Mouse (Mus musculus): ENCODE measurements around the gene Hmgb1.

The Hmgb1 gene

DNA sequence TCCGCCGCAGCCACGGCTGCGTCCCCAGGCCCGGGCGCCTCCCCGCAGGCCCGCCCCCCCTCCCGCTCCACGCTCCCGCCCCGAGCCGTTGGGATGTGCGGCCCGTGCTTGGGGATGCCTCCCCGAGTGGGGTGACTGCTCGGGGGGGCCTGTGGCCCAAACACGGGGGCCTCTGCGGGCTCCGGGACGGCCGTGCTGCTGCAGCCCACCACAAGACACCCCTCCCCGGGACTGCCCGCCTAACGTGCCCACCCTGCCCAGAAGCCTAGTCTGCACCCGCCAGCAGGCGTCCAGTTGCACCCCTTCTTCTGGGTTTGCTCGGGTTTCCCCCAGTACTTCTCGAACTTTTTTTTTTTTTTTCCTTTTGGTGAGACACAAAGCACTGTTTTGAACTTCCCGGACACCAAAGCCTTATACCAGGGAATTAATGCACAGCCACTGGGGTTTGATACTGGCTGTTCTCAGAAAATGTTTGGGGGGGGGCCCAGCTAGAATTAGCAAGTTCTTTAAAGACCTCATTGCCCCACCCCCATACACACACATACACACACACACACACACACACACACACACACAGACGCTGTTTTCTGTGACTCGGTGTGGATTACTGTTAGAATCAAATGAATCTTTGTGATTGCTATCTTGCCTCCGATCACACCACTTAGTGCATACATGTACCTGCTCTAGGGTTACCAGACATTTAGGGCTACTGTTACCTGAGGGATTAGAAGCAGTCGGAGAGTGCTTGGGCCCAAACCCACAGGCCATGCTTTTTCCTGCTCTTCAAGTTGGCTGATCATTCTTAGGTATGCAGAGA, 130.7 kb downstream of the Hmgb1 start:
- DNase-seq (ENCODE audit: low read depth) = no peak

- peak; percentile 93 for DNase-seq (ENCODE audit: low read depth)
Measured at GRCm38 (mm10) chr5:149052421-149053338, 131.6 kb downstream of the Hmgb1 start.

- no peak for DNase-seq (ENCODE audit: low read depth)
Measured at GRCm38 (mm10) chr5:149051571-149052420, 132.5 kb downstream of the Hmgb1 start.

DNA sequence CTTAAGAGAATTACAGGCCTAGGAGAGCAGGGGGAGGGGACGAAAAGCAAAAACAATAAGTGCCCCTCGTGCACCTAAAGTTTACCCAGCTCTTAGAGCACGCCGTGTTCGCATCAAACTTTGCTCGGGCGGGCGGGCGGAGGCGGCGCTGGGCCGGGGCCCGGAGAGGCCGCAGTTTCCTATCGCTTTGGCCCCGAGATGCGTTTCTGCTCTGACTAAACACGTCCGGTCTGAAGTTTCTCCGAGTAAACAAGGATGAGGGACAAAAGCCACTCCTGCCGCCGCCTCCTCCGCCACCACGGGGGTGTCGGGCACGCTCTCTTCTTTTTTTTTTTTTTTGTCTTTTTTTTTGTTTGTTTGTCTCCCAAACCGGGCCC, 133.1 kb downstream of the Hmgb1 start:
- no peak for DNase-seq (ENCODE audit: low read depth)

DNA sequence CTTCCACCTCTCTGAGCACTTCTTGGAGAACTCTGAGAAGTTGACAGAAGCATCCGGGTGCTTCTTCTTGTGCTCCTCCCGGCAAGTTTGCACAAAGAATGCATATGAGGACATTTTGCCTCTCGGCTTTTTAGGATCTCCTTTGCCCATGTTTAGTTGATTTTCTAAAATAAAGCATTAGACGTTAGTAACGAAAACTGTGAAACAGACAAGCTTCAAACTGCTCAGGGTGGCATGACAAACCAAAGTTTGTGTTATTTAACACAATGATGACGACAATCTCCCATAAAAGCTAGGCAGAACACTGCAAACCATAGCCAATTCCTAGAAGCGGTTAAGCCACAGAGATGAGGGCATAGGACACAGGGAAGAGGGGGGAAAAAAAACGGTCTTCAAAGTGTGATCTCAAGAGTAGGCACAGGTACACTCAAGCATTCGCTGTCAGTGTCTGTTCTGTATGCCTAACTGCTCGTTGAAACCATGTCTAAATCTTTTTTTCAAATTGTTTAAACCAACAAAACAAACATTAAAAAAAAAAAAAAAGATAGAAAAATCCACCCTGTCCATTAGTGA, 133.6 kb downstream of the Hmgb1 start:
- DNase-seq (ENCODE audit: low read depth) = no peak

DNA sequence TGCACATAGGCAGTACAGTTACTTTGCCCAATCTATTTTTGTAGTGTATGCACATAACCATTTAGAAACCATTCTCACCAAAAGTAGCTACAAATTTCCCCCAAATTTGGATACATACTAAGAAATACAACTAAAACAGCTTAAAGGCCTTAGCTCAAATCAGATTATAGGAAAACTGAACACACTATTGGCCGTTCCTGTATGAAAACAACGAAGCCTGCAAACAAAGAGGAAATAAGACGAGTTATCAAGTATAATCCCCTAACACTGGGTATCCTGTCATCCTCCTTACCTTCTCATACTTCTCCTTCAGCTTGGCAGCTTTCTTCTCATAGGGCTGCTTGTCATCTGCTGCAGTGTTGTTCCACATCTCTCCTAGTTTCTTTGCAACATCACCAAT, 134.9 kb downstream of the Hmgb1 start:
- DNase-seq (ENCODE audit: low read depth) = no peak

GRCm38 (mm10) chr5:149048961-149049360, 135.3 kb downstream of the Hmgb1 start:
- DNase-seq (ENCODE audit: low read depth) = no peak

GRCm38 (mm10) chr5:149046650-149047049, 137.6 kb downstream of the Hmgb1 start:
- no peak for DNase-seq (ENCODE audit: low read depth)

DNA sequence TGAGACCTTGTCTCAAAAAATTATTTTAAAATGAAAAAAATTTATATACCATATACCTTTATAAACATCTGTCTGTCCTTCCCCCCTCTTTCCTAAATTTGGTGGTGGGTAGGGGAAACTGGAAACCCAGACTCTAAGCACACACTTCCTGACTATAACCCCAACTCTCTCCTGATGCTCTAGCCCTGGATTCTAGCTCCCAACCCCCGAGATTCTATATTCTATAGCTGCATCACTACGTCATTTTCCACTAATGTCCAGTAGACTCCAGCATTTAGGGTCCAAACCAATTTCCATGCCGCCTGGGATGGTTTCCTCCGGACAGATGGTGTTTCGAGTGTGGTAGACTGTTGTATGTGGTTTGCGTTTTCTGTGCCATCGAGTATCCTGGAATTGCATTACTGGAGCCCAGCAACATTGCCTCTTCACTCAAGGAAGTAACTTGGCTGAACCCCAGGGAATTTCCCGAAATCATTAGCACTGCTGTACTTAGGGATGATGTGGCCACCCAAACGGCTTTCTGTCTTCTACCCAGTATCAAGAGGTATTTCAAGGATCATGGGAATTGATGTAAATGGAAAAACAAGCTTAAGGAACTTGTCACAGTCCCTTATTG, 138.7 kb downstream of the Hmgb1 start:
- DNase-seq (ENCODE audit: low read depth) = no peak

GRCm38 (mm10) chr5:149045054-149045453, 139.2 kb downstream of the Hmgb1 start:
- no peak for DNase-seq (ENCODE audit: low read depth)

GRCm38 (mm10) chr5:149044067-149044466, 140.2 kb downstream of the Hmgb1 start:
- DNase-seq (ENCODE audit: low read depth) = no peak

GRCm38 (mm10) chr5:149043240-149043639, 141.0 kb downstream of the Hmgb1 start:
- no peak for DNase-seq (ENCODE audit: low read depth)

GRCm38 (mm10) chr5:149039825-149040224, 144.5 kb downstream of the Hmgb1 start:
- DNase-seq (ENCODE audit: low read depth) = no peak

DNA sequence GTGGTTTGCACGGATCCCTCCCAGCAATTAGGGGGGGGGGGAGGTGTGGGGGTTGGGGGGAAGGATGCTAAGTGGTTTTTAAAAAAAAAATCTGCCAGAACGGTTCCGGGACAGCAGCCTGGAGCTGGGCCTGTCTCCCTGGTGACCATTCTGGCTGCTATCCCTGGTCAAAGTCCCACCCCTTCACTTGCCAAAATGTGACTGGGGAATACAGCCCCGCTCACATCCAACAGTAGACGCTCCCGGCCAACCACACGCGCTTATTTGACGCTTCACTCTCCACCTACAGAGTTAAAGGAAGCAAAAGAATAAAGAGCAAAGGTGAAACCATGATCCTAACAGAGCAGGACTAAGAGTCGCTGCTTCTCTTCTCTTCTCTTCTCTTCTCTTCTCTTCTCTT, 146.6 kb downstream of the Hmgb1 start:
- DNase-seq (ENCODE audit: low read depth) = no peak

DNA sequence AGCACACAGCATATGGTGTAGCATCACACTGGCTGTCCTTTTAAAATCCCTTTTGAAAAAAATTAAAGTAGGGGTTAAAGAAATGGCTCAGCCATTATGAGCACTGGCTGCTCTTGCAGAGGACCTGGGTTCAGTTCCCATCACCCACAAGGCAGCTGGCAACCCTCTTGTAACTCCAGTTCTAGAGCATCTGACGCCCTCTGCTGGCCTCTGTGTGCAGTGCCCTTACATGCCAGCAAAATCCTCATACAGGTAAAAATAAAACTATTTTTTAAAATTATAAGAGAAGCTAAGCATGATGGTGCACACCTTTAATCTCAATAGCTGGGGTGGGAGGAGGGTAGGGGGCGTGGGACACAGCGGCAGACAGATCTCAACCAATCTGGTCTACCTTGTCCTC, 147.4 kb downstream of the Hmgb1 start:
- no peak for DNase-seq (ENCODE audit: low read depth)

DNA sequence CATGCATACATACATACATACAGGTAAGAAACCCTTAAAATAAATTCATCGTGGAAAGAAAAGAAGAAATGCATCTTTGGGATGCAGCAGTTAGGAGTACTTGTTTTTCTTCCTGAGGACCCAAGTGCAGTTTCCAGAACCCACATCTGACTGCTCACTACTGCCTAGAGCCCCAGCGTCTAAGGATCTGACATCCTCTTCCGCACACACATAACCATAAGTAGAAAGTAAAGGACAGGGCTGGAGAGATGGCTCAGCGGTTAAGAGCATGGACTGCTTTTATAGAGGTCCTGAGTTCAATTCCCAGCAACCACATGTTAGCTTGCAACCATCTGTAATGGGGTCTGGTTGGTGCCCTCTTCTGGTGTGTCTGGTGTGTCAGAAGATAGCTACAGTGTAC, 151.9 kb downstream of the Hmgb1 start:
- no peak for DNase-seq (ENCODE audit: low read depth)

DNA sequence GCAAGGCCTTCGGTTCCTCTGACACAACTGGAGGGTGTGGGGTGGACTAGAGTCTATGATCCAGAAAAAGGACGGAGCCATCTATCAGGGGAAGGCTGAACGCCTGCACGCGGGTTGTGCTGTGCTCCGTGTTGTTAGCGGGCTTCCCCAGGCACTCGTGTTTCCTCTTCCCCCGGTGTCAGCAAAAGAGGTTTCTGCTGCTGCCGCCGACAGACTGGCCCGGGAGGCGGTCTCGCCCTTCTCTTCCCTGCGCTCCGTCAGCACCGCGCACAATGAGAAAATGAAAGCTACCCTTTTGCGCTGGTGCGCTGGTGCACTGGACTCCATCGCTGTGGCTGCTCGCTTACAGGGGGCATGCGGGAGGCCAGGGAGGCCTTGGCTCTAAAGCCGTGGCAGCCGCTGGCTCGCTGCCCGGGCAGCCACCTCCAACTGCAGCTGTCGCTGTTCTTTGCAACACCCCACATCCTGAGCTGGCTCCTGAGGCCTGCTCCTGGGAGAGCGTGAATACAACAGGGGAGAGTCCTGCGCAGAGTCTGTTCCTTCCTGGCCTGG, 153.0 kb downstream of the Hmgb1 start:
- DNase-seq (ENCODE audit: low read depth) = peak; percentile 72

DNA sequence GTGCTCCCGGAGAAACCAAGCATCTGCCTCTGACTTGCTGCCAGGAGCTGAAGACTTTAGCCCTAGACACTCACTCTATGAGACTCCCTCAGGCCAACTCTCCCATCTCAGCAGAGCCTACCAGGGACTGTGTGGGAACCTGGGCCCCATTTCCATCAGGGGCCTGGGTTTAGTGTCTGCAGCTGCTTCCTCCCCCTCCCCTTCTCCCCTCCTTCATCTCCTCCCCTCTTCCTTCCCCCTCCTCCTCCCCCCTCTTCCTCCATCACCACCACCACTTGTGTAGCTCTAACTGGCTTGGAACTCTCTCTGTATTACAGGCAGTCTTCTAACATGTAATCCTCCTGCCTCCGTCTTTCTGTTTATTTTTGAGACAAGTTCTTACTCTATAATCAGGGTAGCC, 154.2 kb downstream of the Hmgb1 start:
- DNase-seq (ENCODE audit: low read depth) = no peak

DNA sequence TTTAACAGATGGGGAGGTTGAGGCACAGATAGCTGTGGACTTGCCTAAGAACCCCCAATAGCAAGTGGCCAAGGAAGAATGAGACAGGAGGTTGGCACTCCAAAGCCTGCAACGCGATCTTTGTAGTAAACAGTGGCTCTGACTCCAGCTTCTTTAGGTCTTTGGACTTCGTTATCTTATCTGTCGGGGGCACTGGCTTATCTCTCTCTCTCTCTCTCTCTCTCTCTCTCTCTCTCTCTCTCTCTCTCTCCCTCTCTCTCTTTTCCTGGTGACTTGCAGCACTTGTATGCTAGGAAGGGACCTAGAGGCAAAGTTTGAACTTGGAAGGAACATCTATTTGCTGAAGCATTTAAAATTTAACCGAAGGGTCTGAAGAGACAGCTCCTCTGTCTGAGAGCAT, 155.9 kb downstream of the Hmgb1 start:
- no peak for DNase-seq (ENCODE audit: low read depth)

DNA sequence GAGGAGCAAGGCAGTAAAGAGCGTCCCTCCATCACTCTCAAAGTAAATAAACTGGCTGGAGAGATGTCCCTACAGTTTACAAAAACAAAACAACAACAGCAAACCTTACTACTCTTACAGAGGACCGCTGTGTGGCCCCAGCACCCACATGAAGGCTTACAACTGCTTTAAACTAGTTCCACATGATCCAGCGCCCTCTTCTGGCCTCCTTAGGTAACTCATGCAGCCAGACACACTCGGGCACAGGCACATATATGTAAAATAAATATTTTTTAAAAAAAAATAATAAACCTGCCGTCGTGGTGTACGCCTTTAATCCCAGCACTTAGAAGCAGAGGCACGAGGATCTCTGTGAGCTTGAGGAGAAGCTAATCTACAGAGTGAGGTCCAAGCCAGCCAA, 156.9 kb downstream of the Hmgb1 start:
- no peak for DNase-seq (ENCODE audit: low read depth)

- DNase-seq (ENCODE audit: low read depth) = no peak
Measured at GRCm38 (mm10) chr5:149021120-149021519, 163.2 kb downstream of the Hmgb1 start.
